Mouse (Mus musculus) heart, postnatal 36 days (tissue): Measurements from ENCODE around the gene Hdgfl2. TPM values are rescaled to one million over a fixed set of nuclear protein-coding genes. Genes with fewer than 3 reads are reported as not detected.

Source experiments
- DNase-seq, 2 experiments: peaks; one replicate each; pipeline ENCODE4 v3.0.0; 2021 to 2022
- intact Hi-C: fragments of 180-260 bp; cut with DNase I; formaldehyde crosslinking; loops from one replicate; pipeline ENCODE4 v1.15.1; 2025
- total RNA-seq, 2 experiments: library from RNA; stranded (reverse); gene quantifications; 2 replicates each; pipeline ENCODE4 v1.2.3; 2021

The Hdgfl2 gene
- total RNA-seq, 2 experiments from 2014 or later: 37.5 to 41.1 TPM

- intact Hi-C loops: no loop called here
- DNase-seq: no peak
These were observed 68.0 kb downstream of the Hdgfl2 start for GRCm38 (mm10) chr17:56147420-56147819.

- intact Hi-C loops: no loop called here
- no peak for DNase-seq
These were observed 68.8 kb downstream of the Hdgfl2 start for GRCm38 (mm10) chr17:56148280-56148679.

GRCm38 (mm10) chr17:56148790-56149618 is 69.6 kb downstream of the Hdgfl2 start:
- intact Hi-C loops: no loop called here
- no peak for DNase-seq

- intact Hi-C loops: no loop called here
These were observed 70.5 kb downstream of the Hdgfl2 start for GRCm38 (mm10) chr17:56149897-56150296.

More at GRCm38 (mm10) chr17:56149897-56150296, 70.5 kb downstream of the Hdgfl2 start:
- no peak for DNase-seq

Other genes starting within 250 kb of the Hdgfl2 start
- 1 to 10 TPM; 4.2 to 4.4 TPM for gene Zfp119a, start 200.7 kb upstream of the Hdgfl2 start, total RNA-seq
- 1 to 10 TPM; 4.1 to 5.0 TPM for gene Zfp959, start 187.5 kb upstream of the Hdgfl2 start, total RNA-seq
- gene Zfp119b, start 130.1 kb upstream of the Hdgfl2 start, total RNA-seq: 1 to 10 TPM; 3.7 to 4.3 TPM
- gene Ebi3, start 127.0 kb upstream of the Hdgfl2 start, total RNA-seq: 1 to 10 TPM in 1 of 2 experiments, under 1 TPM in 1; 0.78 to 1.6 TPM
- 1 to 10 TPM; 8.8 to 9.5 TPM for gene Yju2, start 120.5 kb upstream of the Hdgfl2 start, total RNA-seq
- gene Shd, start 109.2 kb upstream of the Hdgfl2 start, total RNA-seq: under 1 TPM; 0.72 to 0.87 TPM
- gene Fsd1, start 93.1 kb upstream of the Hdgfl2 start, total RNA-seq: not detected
- 10 to 100 TPM; 15.5 to 16.4 TPM for gene Stap2, start 74.0 kb upstream of the Hdgfl2 start, total RNA-seq
- gene Mpnd, start 73.9 kb upstream of the Hdgfl2 start, total RNA-seq: 10 to 100 TPM; 58.6 to 64.1 TPM
- 10 to 100 TPM; 15.4 to 17.3 TPM for gene Sh3gl1, start 43.0 kb upstream of the Hdgfl2 start, total RNA-seq
- 1 to 10 TPM; 1.3 to 1.5 TPM for gene Chaf1a, start 39.2 kb upstream of the Hdgfl2 start, total RNA-seq
- 10 to 100 TPM; 57.6 to 61.3 TPM for gene Ubxn6, start 4.6 kb upstream of the Hdgfl2 start, total RNA-seq
- gene Plin4, start 30.2 kb downstream of the Hdgfl2 start, total RNA-seq: 100 to 1,000 TPM; 157 to 172 TPM
- 100 to 1,000 TPM; 171 to 183 TPM for gene Plin5, start 38.0 kb downstream of the Hdgfl2 start, total RNA-seq
- 10 to 100 TPM; 56.1 to 73.6 TPM for gene Lrg1, start 42.4 kb downstream of the Hdgfl2 start, total RNA-seq
- 10 to 100 TPM in 1 of 2 experiments, 1 to 10 TPM in 1; 7.5 to 10.2 TPM for gene Sema6b, start 60.7 kb downstream of the Hdgfl2 start, total RNA-seq
- gene Tnfaip8l1, start 82.8 kb downstream of the Hdgfl2 start, total RNA-seq: 1 to 10 TPM; 1.9 to 2.8 TPM
- gene Mydgf, start 104.3 kb downstream of the Hdgfl2 start, total RNA-seq: 10 to 100 TPM; 25.2 to 25.5 TPM
- 10 to 100 TPM; 38.4 to 43.0 TPM for gene Dpp9, start 139.3 kb downstream of the Hdgfl2 start, total RNA-seq
- 100 to 1,000 TPM; 106 to 111 TPM for gene Fem1a, start 177.2 kb downstream of the Hdgfl2 start, total RNA-seq
- 1 to 10 TPM; 8.7 to 8.8 TPM for gene Ticam1, start 197.2 kb downstream of the Hdgfl2 start, total RNA-seq
- gene Plin3, start 213.2 kb downstream of the Hdgfl2 start, total RNA-seq: 100 to 1,000 TPM; 183 to 206 TPM
- gene Arrdc5, start 220.7 kb downstream of the Hdgfl2 start, total RNA-seq: not detected
- gene Uhrf1, start 223.7 kb downstream of the Hdgfl2 start, total RNA-seq: 1 to 10 TPM; 2.8 to 3.3 TPM
- gene Kdm4b, start 246.4 kb downstream of the Hdgfl2 start, total RNA-seq: 10 to 100 TPM; 38.0 to 40.9 TPM